Mouse (Mus musculus) monocyte, adult 2 months (primary cell): Measurements from ENCODE around the gene Slc9a4.
"Not testable (repeated sequence)": the region's sequence is repeated elsewhere in the genome, so short reads cannot be mapped to it uniquely, and the experiment has no call there.

Source experiments
- DNase-seq, 2 experiments: peaks; one replicate each; pipeline ENCODE4 v3.0.0; 2022; ENCODE audit warnings: low spot score in 2 of 2, low read depth in 1 of 2

The Slc9a4 gene

DNA sequence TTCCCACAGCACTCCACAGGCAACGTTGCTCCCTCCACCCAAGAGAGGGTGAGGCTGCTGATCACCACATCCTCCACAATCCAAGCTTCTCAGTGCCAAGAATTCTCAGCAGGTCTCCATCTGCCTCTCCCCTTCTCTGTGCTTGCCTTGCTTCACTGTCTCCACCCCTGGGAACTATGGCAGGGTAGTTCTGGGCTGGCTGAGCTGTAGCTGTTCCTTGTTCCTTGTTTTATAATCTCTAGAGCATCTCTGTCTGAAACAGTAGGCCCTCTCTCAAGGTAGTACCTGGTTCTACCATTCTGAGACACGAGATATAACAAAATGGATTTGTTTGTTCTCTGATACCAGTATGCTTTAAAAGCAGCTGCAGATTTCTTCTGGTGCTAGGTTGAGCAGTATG lies 68.4 kb downstream of the Slc9a4 start:
- DNase-seq = no peak

DNA sequence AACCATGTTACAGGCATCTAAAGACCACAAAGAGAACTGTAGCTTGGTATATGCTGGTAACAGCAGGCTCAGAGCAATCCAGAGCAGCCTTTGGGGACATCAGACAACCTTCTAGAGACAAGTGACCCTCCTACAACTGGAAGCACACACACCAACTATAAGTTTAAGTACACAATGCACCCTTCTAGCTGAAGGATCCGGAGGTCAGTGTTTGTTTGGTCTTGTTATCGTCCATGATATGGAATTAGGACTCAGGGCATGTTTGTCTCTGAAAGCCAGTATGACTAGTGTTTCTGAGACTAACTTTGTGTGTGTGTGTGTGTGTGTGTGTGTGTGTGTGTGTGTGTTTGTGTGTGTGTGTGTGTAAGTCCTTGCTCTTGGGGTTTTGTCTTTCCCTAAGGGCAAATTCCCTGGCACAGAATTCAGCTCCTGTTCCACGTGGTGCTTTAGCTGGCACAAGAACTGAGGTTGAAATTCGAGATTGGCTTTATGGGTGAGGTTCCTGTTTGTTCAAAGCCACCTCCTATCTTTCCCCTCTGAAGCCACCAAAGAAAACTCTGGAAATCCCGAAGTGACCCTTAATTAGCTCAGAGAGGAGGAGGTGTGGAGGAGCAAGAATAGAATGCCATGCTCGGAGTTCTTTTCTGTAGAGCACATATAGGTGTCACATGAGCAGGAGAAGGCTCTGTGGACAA lies 71.1 kb downstream of the Slc9a4 start:
- no peak for DNase-seq

DNA sequence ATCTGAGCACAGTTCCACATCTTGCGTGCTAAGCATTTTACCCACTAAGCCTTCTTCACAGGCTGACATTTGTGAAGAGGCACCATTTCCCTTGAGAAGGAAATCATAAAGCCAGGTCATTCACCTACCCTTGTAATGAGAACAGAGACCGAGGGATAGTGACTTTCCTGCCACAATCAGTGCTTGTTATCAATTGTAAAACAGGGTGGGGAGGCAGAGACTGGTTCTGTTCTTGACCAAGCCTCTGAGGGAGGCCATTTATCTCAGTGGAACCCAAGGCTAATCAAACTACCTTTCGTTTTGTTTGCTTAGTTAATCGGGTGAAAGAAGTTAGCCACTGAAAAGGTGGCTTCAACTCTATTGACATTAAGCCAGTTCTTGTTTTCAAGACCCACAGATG lies 77.2 kb downstream of the Slc9a4 start:
- no peak for DNase-seq

DNA sequence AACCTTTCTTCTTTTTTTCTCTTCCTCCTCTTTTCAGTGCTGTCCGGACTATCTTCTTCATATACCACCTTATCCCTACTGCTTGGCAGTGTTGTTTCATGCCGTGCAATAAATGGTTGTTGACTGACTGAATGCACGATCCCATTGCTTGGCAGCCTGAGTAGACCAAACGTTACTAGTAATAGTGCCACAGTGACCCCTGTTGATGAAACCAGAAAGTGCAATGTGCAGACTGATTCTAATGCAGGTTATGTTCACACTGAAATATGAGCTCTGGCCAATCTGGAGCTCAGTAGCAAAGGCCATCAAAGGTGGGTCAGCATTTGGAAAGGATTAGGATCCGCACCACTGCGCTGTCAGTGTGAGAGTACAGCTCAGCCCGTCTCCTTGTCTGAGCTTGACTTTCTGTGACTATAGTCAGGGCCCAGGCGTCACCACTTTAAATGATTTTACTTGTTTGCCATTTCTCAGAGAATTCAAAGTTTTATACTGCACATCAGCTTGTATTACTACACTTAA lies 78.2 kb downstream of the Slc9a4 start:
- no peak for DNase-seq

DNA sequence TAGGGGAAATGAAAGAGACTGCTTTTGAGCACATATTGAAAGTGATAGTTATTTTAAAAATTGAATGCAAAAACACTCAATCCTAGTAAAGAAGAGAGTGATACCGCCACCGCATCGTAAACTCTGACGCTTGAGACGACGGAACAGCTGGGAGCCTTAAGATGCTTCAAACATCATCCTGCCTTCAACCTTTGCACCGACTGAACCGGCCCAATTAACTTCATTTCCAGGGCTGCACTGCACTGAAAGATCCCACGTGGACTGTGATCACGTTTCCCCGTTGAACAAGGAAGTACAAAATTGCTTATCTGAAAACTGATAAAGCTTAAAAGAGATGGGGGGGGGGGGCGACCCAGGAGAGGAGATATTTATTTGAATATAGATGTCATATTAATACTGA lies 79.1 kb downstream of the Slc9a4 start:
- DNase-seq = no peak

DNA sequence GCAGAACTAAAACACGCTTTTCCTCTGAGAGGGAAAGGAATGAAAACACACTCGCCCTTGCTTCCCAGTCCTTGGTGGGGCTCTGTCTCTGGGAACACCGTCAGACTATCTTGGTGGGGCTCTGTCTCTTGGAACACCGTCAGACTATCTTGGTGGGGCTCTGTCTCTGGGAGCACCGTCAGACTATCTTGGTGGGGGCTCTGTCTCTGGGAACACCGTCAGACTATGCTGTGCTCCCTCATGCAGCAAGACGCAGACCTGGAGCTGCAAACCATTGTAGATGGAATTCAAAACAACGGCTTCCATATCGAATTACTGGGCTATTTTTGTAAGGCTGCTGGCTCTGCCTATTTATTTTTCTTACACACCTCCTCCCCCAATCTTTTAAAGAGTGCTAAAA lies 79.6 kb downstream of the Slc9a4 start:
- DNase-seq = no peak

DNA sequence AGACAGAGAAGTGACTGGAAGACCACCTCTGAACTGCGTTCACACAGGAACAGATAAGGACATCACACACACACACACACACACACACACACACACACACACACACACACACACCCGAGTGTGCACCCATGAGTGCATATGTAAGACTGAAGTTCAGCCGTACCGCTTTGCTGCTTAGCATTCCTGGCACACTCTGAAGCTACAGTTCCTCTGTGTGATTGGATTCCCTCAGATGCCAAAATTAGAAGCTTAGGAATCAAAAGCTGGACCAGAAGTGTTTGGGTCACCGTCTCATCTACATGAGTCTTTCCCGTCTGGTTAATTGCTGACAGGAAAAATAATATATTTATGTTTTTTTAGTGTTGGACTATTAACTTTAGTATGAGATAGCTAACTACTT lies 81.0 kb downstream of the Slc9a4 start:
- DNase-seq = no peak

DNA sequence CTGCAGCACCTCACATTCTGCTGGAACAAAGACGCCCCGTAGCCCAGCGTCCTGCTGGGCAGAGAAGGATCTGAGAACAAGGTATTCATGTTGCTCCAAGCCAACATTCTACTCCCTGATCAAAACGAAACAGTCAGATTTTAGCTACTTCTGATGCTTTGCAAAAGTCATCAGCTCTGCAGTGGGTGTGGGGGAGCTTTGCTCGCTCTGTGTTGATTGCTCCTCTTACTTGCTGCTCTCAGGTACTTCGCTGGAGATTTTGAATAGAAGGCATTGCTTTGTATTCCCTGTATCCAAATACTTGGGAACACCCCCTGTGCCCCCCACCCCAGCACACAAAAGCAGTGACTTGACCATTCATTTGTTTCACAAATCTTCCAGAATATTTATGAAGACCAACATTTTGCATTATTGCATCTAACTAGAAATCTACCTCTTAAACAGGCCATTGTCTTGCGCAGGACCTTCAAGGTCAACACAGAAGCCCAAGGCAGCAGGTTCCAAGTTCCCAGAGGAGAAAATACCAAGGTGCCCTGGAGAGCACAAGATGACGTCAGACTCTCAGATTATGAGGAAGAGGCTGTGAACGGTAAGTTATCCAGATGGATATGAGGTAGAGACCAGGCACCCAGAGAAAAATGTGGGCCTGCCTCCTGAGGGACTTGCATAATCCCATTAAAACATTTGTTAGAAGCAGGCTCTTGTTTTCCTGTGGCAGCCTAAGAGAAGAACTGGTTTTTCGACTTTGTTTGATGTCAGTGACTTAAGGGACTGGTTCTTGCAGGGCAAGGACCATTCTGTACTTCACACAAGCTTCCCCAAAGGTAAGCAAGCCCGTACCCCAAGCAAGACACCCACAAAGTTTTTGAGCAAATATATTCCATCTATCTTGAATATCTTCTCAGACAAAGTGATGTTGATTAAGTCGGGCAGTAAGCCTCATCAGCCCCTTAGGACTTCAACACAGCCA lies 85.8 kb downstream of the Slc9a4 start:
- no peak for DNase-seq

DNA sequence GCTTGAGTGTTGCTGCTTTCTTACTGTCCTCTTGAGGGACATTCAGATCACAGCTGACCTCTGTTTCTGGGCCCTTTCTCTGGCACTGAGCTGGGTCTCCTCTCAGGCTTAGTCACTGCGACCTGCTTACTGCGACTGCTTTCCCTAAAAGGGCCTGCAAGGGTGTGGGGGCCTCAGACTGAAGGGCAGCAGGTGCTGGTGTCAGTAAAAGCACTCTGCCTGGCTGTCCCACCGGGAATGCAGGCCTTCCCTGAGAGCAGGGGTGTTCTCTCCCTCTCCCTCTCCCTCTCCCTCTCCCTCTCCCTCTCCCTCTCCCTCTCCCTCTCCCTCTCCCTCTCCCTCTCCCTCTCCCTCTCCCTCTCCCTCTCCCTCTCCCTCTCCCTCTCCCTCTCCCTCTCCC lies 87.6 kb downstream of the Slc9a4 start:
- not testable (repeated sequence) for DNase-seq

DNA sequence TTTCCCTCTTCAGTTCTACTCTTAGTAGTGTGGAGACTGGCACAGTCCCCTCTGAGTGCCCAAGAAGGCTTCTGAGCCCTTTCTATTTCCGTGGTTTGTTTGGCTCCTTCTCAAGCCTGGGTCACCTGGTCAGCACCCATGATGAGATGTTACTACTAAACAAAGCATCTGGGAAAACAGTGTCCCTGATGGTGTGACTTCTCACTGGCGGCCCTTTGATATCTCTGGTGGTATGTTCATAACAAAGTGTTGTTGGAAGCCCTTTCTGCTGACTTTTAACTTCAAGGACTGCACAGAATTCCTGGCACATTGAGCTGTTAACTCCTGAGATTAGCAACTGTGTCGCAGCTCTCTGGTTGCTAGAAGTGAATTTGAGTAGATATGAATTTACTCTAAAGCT lies 90.1 kb downstream of the Slc9a4 start:
- no peak for DNase-seq

DNA sequence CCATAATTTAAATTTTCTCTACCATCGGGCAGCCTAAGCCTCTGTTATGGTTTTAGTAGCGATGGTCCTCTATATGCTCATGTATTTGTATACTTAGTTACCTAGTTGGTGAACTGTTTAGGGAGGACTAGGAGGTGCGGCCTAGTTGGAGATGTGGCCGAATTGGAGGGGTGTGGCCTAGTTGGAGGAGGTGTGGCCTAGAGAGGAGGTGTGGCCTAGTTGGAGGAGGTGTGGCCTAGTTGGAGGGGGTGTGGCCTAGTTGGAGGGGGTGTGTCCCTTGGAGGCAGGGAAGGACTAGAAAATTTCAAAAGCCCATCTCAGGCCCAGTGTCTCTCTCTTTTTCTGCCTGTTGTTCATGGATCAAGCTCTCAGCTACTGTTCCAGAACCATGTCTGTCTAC lies 91.6 kb downstream of the Slc9a4 start:
- DNase-seq = no peak

DNA sequence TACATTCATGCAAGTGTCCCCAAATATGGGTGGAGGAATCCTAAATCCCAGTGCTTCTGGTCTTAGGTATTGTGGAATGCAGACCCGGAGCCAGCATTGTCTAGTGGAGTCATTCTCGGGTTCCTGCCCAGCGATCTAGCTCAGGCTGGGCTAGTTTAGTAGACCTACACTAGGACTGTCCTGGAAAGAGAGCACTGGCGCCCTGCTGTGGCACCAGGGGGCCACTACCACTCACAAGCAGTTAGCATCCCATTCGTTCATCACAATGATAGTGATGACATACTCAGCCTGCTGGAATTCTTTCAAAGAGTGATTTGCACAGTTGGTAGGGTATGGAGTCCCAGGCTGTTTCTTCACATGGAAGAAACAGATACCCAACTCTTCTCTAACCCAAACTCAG lies 97.4 kb downstream of the Slc9a4 start:
- no peak for DNase-seq
